Mouse (Mus musculus): ENCODE results near the gene Dock3. TPM values are rescaled to one million over a fixed set of nuclear protein-coding genes. Genes with fewer than 3 reads are reported as not detected.
"Not testable (repeated sequence)": the region's sequence is repeated elsewhere in the genome, so short reads cannot be mapped to it uniquely, and the experiment has no call there.

Dock3 gene
- polyA plus RNA-seq, 1 experiment from 2014 or later: 0.56 TPM

GRCm38 (mm10) chr9:107230991-107231538 lies 644 bp downstream of the Dock3 start:
- Histone ChIP-seq H3K4me2 (peak overlapping the region; percentile 99), H3K27ac (ENCODE audit: low read depth, low read length) (no peak overlapping the region), H3K4me3 (ENCODE audit: low read depth, low read length) (peak overlapping the region; percentile 63), H3K4me1 (ENCODE audit: control insufficient read depth, insufficient read depth, low read length) (0 out of 2 replicates have a peak, but pooled peaks cover 3% of the 10 kb centered on the region), H3K9me3 (replicated peaks; ENCODE audit: control insufficient read depth, low read length) (no peaks in the 10 kb centered on the region), H3K27me3 (ENCODE audit: control insufficient read depth, insufficient read depth, low read length) (peaks cover 69% of the 10 kb centered on the region), H3K9ac (ENCODE audit: low read depth, low read length) (peak overlapping the region; percentile 50; the same call in 1 of the 2 replicates), H3K36me3 (ENCODE audit: control insufficient read depth, insufficient read depth, low read length) (no peaks in the 10 kb centered on the region)
- 3% methylated on average over 46 of the region's 50 CpGs for WGBS (ENCODE audit: insufficient replicate concordance)
- ATAC-seq (replicated peaks; ENCODE audit: insufficient number of reproducible peaks, low FRiP score, low TSS enrichment): no peak

GRCm38 (mm10) chr9:107224597-107224996 lies 7.1 kb downstream of the Dock3 start:
- no peak overlapping the region for H3K4me2 ChIP-seq
- 78% methylated on average over 1 of the region's 1 CpGs for WGBS (ENCODE audit: insufficient replicate concordance)
- no peaks in the 10 kb centered on the region for H3K36me3 ChIP-seq (ENCODE audit: control insufficient read depth, insufficient read depth, low read length)
- no peak overlapping the region for H3K27ac ChIP-seq (ENCODE audit: low read depth, low read length)
- no peaks in the 10 kb centered on the region for H3K9me3 ChIP-seq (replicated peaks; ENCODE audit: control insufficient read depth, low read length)
- no peak for ATAC-seq (replicated peaks; ENCODE audit: insufficient number of reproducible peaks, low FRiP score, low TSS enrichment)
- H3K4me1 ChIP-seq (ENCODE audit: control insufficient read depth, insufficient read depth, low read length): no peaks in the 10 kb centered on the region
- no peak overlapping the region for H3K9ac ChIP-seq (ENCODE audit: low read depth, low read length)
- H3K27me3 ChIP-seq (ENCODE audit: control insufficient read depth, insufficient read depth, low read length): peaks cover 15% of the 10 kb centered on the region
- no peak overlapping the region for H3K4me3 ChIP-seq (ENCODE audit: low read depth, low read length)

GRCm38 (mm10) chr9:107174831-107175230 lies 56.9 kb downstream of the Dock3 start:
- WGBS (ENCODE audit: insufficient replicate concordance): 74% methylated on average over 1 of the region's 1 CpGs
- not testable (repeated sequence) for H3K36me3 ChIP-seq (ENCODE audit: control insufficient read depth, insufficient read depth, low read length); H3K27me3 ChIP-seq (ENCODE audit: control insufficient read depth, insufficient read depth, low read length); H3K4me1 ChIP-seq (ENCODE audit: control insufficient read depth, insufficient read depth, low read length); H3K4me3 ChIP-seq (ENCODE audit: low read depth, low read length); H3K4me2 ChIP-seq; H3K9ac ChIP-seq (ENCODE audit: low read depth, low read length); H3K27ac ChIP-seq (ENCODE audit: low read depth, low read length); ATAC-seq (replicated peaks; ENCODE audit: insufficient number of reproducible peaks, low FRiP score, low TSS enrichment); H3K9me3 ChIP-seq (replicated peaks; ENCODE audit: control insufficient read depth, low read length)

GRCm38 (mm10) chr9:107165792-107166191 lies 65.9 kb downstream of the Dock3 start:
- H3K36me3 ChIP-seq (ENCODE audit: control insufficient read depth, insufficient read depth, low read length): no peaks in the 10 kb centered on the region
- H3K4me1 ChIP-seq (ENCODE audit: control insufficient read depth, insufficient read depth, low read length): no peaks in the 10 kb centered on the region
- no peaks in the 10 kb centered on the region for H3K27me3 ChIP-seq (ENCODE audit: control insufficient read depth, insufficient read depth, low read length)
- WGBS (ENCODE audit: insufficient replicate concordance): 71% methylated on average over 4 of the region's 4 CpGs
- no peak for ATAC-seq (replicated peaks; ENCODE audit: insufficient number of reproducible peaks, low FRiP score, low TSS enrichment)
- no peak overlapping the region for H3K9ac ChIP-seq (ENCODE audit: low read depth, low read length)
- H3K4me2 ChIP-seq: no peak overlapping the region
- no peak overlapping the region for H3K4me3 ChIP-seq (ENCODE audit: low read depth, low read length)
- H3K27ac ChIP-seq (ENCODE audit: low read depth, low read length): no peak overlapping the region
- H3K9me3 ChIP-seq (replicated peaks; ENCODE audit: control insufficient read depth, low read length): no peaks in the 10 kb centered on the region

GRCm38 (mm10) chr9:107164825-107165224 lies 66.9 kb downstream of the Dock3 start:
- H3K9ac ChIP-seq (ENCODE audit: low read depth, low read length): no peak overlapping the region
- no peak overlapping the region for H3K4me2 ChIP-seq
- H3K9me3 ChIP-seq (replicated peaks; ENCODE audit: control insufficient read depth, low read length): no peaks in the 10 kb centered on the region
- H3K4me3 ChIP-seq (ENCODE audit: low read depth, low read length): no peak overlapping the region
- H3K4me1 ChIP-seq (ENCODE audit: control insufficient read depth, insufficient read depth, low read length): no peaks in the 10 kb centered on the region
- no peaks in the 10 kb centered on the region for H3K27me3 ChIP-seq (ENCODE audit: control insufficient read depth, insufficient read depth, low read length)
- no peak for ATAC-seq (replicated peaks; ENCODE audit: insufficient number of reproducible peaks, low FRiP score, low TSS enrichment)
- 8% methylated on average over 3 of the region's 3 CpGs for WGBS (ENCODE audit: insufficient replicate concordance)
- H3K36me3 ChIP-seq (ENCODE audit: control insufficient read depth, insufficient read depth, low read length): no peaks in the 10 kb centered on the region
- no peak overlapping the region for H3K27ac ChIP-seq (ENCODE audit: low read depth, low read length)

- H3K4me2 ChIP-seq; H3K27me3 ChIP-seq (ENCODE audit: control insufficient read depth, insufficient read depth, low read length); H3K36me3 ChIP-seq (ENCODE audit: control insufficient read depth, insufficient read depth, low read length); H3K27ac ChIP-seq (ENCODE audit: low read depth, low read length); H3K9ac ChIP-seq (ENCODE audit: low read depth, low read length); H3K4me3 ChIP-seq (ENCODE audit: low read depth, low read length); H3K4me1 ChIP-seq (ENCODE audit: control insufficient read depth, insufficient read depth, low read length); ATAC-seq (replicated peaks; ENCODE audit: insufficient number of reproducible peaks, low FRiP score, low TSS enrichment); H3K9me3 ChIP-seq (replicated peaks; ENCODE audit: control insufficient read depth, low read length): not testable (repeated sequence)
- 67% methylated on average over 4 of the region's 4 CpGs for WGBS (ENCODE audit: insufficient replicate concordance)
Measured at GRCm38 (mm10) chr9:107156388-107156787, 75.3 kb downstream of the Dock3 start.

- no peak overlapping the region for H3K4me2 ChIP-seq
- no peak overlapping the region for H3K9ac ChIP-seq (ENCODE audit: low read depth, low read length)
- no peaks in the 10 kb centered on the region for H3K36me3 ChIP-seq (ENCODE audit: control insufficient read depth, insufficient read depth, low read length)
- WGBS (ENCODE audit: insufficient replicate concordance): 67% methylated on average over 3 of the region's 3 CpGs
- no peaks in the 10 kb centered on the region for H3K27me3 ChIP-seq (ENCODE audit: control insufficient read depth, insufficient read depth, low read length)
- no peaks in the 10 kb centered on the region for H3K4me1 ChIP-seq (ENCODE audit: control insufficient read depth, insufficient read depth, low read length)
- no peak overlapping the region for H3K4me3 ChIP-seq (ENCODE audit: low read depth, low read length)
- H3K9me3 ChIP-seq (replicated peaks; ENCODE audit: control insufficient read depth, low read length): no peaks in the 10 kb centered on the region
- H3K27ac ChIP-seq (ENCODE audit: low read depth, low read length): no peak overlapping the region
- no peak for ATAC-seq (replicated peaks; ENCODE audit: insufficient number of reproducible peaks, low FRiP score, low TSS enrichment)
Measured at GRCm38 (mm10) chr9:107112791-107113190, 118.9 kb downstream of the Dock3 start.

GRCm38 (mm10) chr9:107112056-107112455 lies 119.7 kb downstream of the Dock3 start:
- no peaks in the 10 kb centered on the region for H3K36me3 ChIP-seq (ENCODE audit: control insufficient read depth, insufficient read depth, low read length)
- no peaks in the 10 kb centered on the region for H3K9me3 ChIP-seq (replicated peaks; ENCODE audit: control insufficient read depth, low read length)
- no peak overlapping the region for H3K4me2 ChIP-seq
- H3K9ac ChIP-seq (ENCODE audit: low read depth, low read length): no peak overlapping the region
- ATAC-seq (replicated peaks; ENCODE audit: insufficient number of reproducible peaks, low FRiP score, low TSS enrichment): no peak
- H3K4me3 ChIP-seq (ENCODE audit: low read depth, low read length): no peak overlapping the region
- H3K4me1 ChIP-seq (ENCODE audit: control insufficient read depth, insufficient read depth, low read length): no peaks in the 10 kb centered on the region
- H3K27me3 ChIP-seq (ENCODE audit: control insufficient read depth, insufficient read depth, low read length): no peaks in the 10 kb centered on the region
- 55% methylated on average over 2 of the region's 2 CpGs for WGBS (ENCODE audit: insufficient replicate concordance)
- no peak overlapping the region for H3K27ac ChIP-seq (ENCODE audit: low read depth, low read length)

GRCm38 (mm10) chr9:107099487-107099886 lies 132.2 kb downstream of the Dock3 start:
- ATAC-seq (replicated peaks; ENCODE audit: insufficient number of reproducible peaks, low FRiP score, low TSS enrichment): no peak
- H3K4me2 ChIP-seq: no peak overlapping the region
- H3K4me1 ChIP-seq (ENCODE audit: control insufficient read depth, insufficient read depth, low read length): no peaks in the 10 kb centered on the region
- H3K27me3 ChIP-seq (ENCODE audit: control insufficient read depth, insufficient read depth, low read length): no peaks in the 10 kb centered on the region
- no peak overlapping the region for H3K9ac ChIP-seq (ENCODE audit: low read depth, low read length)
- H3K9me3 ChIP-seq (replicated peaks; ENCODE audit: control insufficient read depth, low read length): no peaks in the 10 kb centered on the region
- no peak overlapping the region for H3K27ac ChIP-seq (ENCODE audit: low read depth, low read length)
- H3K4me3 ChIP-seq (ENCODE audit: low read depth, low read length): no peak overlapping the region
- WGBS (ENCODE audit: insufficient replicate concordance): 66% methylated on average over 6 of the region's 6 CpGs
- H3K36me3 ChIP-seq (ENCODE audit: control insufficient read depth, insufficient read depth, low read length): no peaks in the 10 kb centered on the region
